ENCODE assay signal across 8 mouse cellular contexts in genomic region chr16:32658743-32659171, GRCm38 (mm10). TPM values are rescaled to one million over a fixed set of nuclear protein-coding genes. Genes with fewer than 3 reads are reported as not detected.
DNase-seq lines count a peak whose midpoint lies in the region; ATAC-seq and TF ChIP-seq lines count a peak whose summit lies in the region.

No protein-coding gene starts in this region.

- peak overlapping the region; percentile 77 for H3K9ac ChIP-seq in hindbrain, embryonic 13.5 days
- H3K9ac ChIP-seq in stomach, embryonic 15.5 days, result no peak overlapping the region

- H3K4me2 ChIP-seq in hindbrain, embryonic 13.5 days, result peak overlapping the region; percentile 72
- H3K4me2 ChIP-seq in stomach, embryonic 15.5 days, result peak overlapping the region; percentile 56

- ATAC-seq in G1E (ENCODE audit: extremely low read depth, insufficient number of reproducible peaks, low FRiP score, poor library complexity, severe bottlenecking), result no peak; the same call in 1 of the 2 replicates
- peak; percentile 19 for ATAC-seq in hindbrain, embryonic 13.5 days (ENCODE audit: low FRiP score)
- peak; percentile 26 for ATAC-seq in megakaryocyte progenitor cell, adult 5-6 weeks (replicated peaks; ENCODE audit: poor library complexity)
- ATAC-seq in stomach, embryonic 15.5 days (ENCODE audit: insufficient read depth, low FRiP score, low read depth), result no peak

- peaks cover 87% of the 10 kb centered on the region for H3K4me1 ChIP-seq in G1E (ENCODE audit: insufficient read depth, low read depth, low read length)
- peaks cover 59% of the 10 kb centered on the region for H3K4me1 ChIP-seq in hindbrain, embryonic 13.5 days (replicated peaks)
- H3K4me1 ChIP-seq in stomach, embryonic 15.5 days, result peaks cover 50% of the 10 kb centered on the region

- 3% methylated on average over 16 of the region's 21 CpGs for WGBS in hindbrain, embryonic 13.5 days
- 3% methylated on average over 14 of the region's 21 CpGs for WGBS in stomach, embryonic 15.5 days

- H3K27ac ChIP-seq in hindbrain, embryonic 13.5 days, result peak overlapping the region; percentile 93
- H3K27ac ChIP-seq in stomach, embryonic 15.5 days, result peak overlapping the region; percentile 68

- no peak for TF ChIP-seq CTCF in G1E (IDR thresholded peaks at IDR 0.05; ENCODE audit: low read depth, low read length)

- H3K9me3 ChIP-seq in G1E (replicated peaks), result no peaks in the 10 kb centered on the region
- H3K9me3 ChIP-seq in hindbrain, embryonic 13.5 days, result no peaks in the 10 kb centered on the region
- H3K9me3 ChIP-seq in stomach, embryonic 15.5 days, result no peaks in the 10 kb centered on the region

- DNase-seq in layer of hippocampus, adult 11-12 months (ENCODE audit: low spot score), result peak; percentile 37
- no peak for DNase-seq in layer of hippocampus, adult 9-11 months
- no peak for DNase-seq in G1E (ENCODE audit: low spot score)
- peak; percentile 84 for DNase-seq in cerebellum, adult 9-11 months
- no peak for DNase-seq in adrenal gland, adult 18-20 months (ENCODE audit: low spot score in 2 of 2)

- peak overlapping the region; percentile 60; the same call in 1 of the 2 replicates for H3K4me3 ChIP-seq in G1E (ENCODE audit: low read depth, low read length)
- H3K4me3 ChIP-seq in hindbrain, embryonic 13.5 days, result peak overlapping the region; percentile 50
- peak overlapping the region; percentile 21 for H3K4me3 ChIP-seq in stomach, embryonic 15.5 days (replicated peaks)

- no peaks in the 10 kb centered on the region for H3K27me3 ChIP-seq in G1E (ENCODE audit: insufficient read depth, low read length)
- H3K27me3 ChIP-seq in hindbrain, embryonic 13.5 days, result no peaks in the 10 kb centered on the region
- H3K27me3 ChIP-seq in stomach, embryonic 15.5 days (replicated peaks), result no peaks in the 10 kb centered on the region

- peaks cover 78% of the 10 kb centered on the region for H3K36me3 ChIP-seq in G1E (replicated peaks)
- H3K36me3 ChIP-seq in hindbrain, embryonic 13.5 days, result no peaks in the 10 kb centered on the region
- H3K36me3 ChIP-seq in stomach, embryonic 15.5 days, result no peaks in the 10 kb centered on the region

RNA-seq across cellular contexts. Expression of gene Tnk2, which starts 15.1 kb away (rescaled TPM):
- total RNA-seq in G1E (2014; fragmentation: Nextera tagmentation), result 27.3 and 31.5 TPM in 2 replicates
- 11.8 and 13.4 TPM in 2 replicates for total RNA-seq in G1E (2017)
- polyA plus RNA-seq in G1E (2012), result 197 and 236 TPM in 2 replicates
- polyA plus RNA-seq in hindbrain, embryonic 13.5 days (2015; fragmentation: Nextera tagmentation; extraction: Ambion mirVana), result 18.0 and 19.1 TPM in 2 replicates
- 5.9 and 6.9 TPM in 2 replicates for total RNA-seq in megakaryocyte progenitor cell, adult 5-6 weeks (2015)
- total RNA-seq in megakaryocyte progenitor cell, adult 5-6 weeks (2017), result 8.0 and 15.5 TPM in 2 replicates
- polyA plus RNA-seq in stomach, embryonic 15.5 days (2015; fragmentation: Nextera tagmentation; extraction: Ambion mirVana), result 12.0 and 14.9 TPM in 2 replicates
- total RNA-seq in adrenal gland, adult 18-20 months (2021), result 10 to 100 TPM; 29.9 to 33.1 TPM

RNA-seq across cellular contexts. Expression of gene Tfrc, which starts 50.0 kb away (rescaled TPM):
- total RNA-seq in G1E (2014; fragmentation: Nextera tagmentation) (418 and 507 TPM in 2 replicates), G1E (2017) (571 and 620 TPM in 2 replicates)
- polyA plus RNA-seq in G1E (2012), result 3.9 and 14.2 TPM in 2 replicates
- polyA plus RNA-seq in hindbrain, embryonic 13.5 days (2015; fragmentation: Nextera tagmentation; extraction: Ambion mirVana), result 32.6 and 44.3 TPM in 2 replicates
- total RNA-seq in megakaryocyte progenitor cell, adult 5-6 weeks (2015), result 111 and 138 TPM in 2 replicates
- 110 and 143 TPM in 2 replicates for total RNA-seq in megakaryocyte progenitor cell, adult 5-6 weeks (2017)
- polyA plus RNA-seq in stomach, embryonic 15.5 days (2015; fragmentation: Nextera tagmentation; extraction: Ambion mirVana), result 68.8 and 74.5 TPM in 2 replicates
- 10 to 100 TPM; 19.8 to 34.3 TPM for total RNA-seq in adrenal gland, adult 18-20 months (2021)

Comparison
In these comparisons a context has a peak if more than half of its experiments do, and no peak if none do; other contexts are left out.
1. DNase-seq: peak in layer of hippocampus, adult 11-12 months (single experiment) and cerebellum, adult 9-11 months (single experiment); none in layer of hippocampus, adult 9-11 months (single experiment), G1E (single experiment) and adrenal gland, adult 18-20 months (0 of 2).
2. ATAC-seq: peak in hindbrain, embryonic 13.5 days (single experiment) and megakaryocyte progenitor cell, adult 5-6 weeks (single experiment); none in G1E (single experiment) and stomach, embryonic 15.5 days (single experiment).
3. Peak in every context shown above with its lines, with median percentiles within 50 percentile points of each other: H3K4me3 ChIP-seq.